Mouse (Mus musculus) neural tube, embryonic 14.5 days (tissue): ENCODE data around the gene Vsig8. TPM values are rescaled to one million over a fixed set of nuclear protein-coding genes. Genes with fewer than 3 reads are reported as not detected.
A peak's percentile ranks its signal among the peaks of the same experiment; 100 is the strongest.

Source experiments
- ATAC-seq: fragments of 200-750 bp; cut with Nextera tagmentation; 2 replicates; pipeline ENCODE4 v1.8.0; 2017; ENCODE audit warnings: low read depth, mild to moderate bottlenecking, moderate TSS enrichment, moderate library complexity
- H3K27ac ChIP-seq: fragments of 300-500 bp; sonication (generic); 2 replicates; pipeline ENCODE4 v1.5.1; 2014; ENCODE audit warnings: low read depth, mild to moderate bottlenecking, control low read depth, low read length, moderate library complexity, mixed read lengths
- H3K27me3 ChIP-seq: fragments of 300-500 bp; sonication (generic); 2 replicates; pipeline ENCODE4 v1.6.1; 2014; ENCODE audit warnings: low read length; ENCODE audit not compliant: control insufficient read depth, insufficient read depth
- H3K36me3 ChIP-seq: fragments of 300-500 bp; sonication (generic); 2 replicates; pipeline ENCODE4 v1.6.1; 2014; ENCODE audit warnings: low read length, mixed read lengths; ENCODE audit not compliant: control insufficient read depth, insufficient read depth
- H3K4me1 ChIP-seq: fragments of 300-500 bp; sonication (generic); 2 replicates; pipeline ENCODE4 v1.6.1; 2014; ENCODE audit warnings: low read length; ENCODE audit not compliant: control insufficient read depth, insufficient read depth
- H3K4me2 ChIP-seq: fragments of 300-500 bp; sonication (generic); 2 replicates; pipeline ENCODE4 v1.6.1; 2014; ENCODE audit warnings: mild to moderate bottlenecking, low read depth, low read length, control low read depth
- H3K4me3 ChIP-seq: fragments of 300-500 bp; sonication (generic); 2 replicates; pipeline ENCODE4 v1.5.1; 2014; ENCODE audit warnings: low read depth, low read length, control low read depth, mixed read lengths
- H3K9ac ChIP-seq: fragments of 300-500 bp; sonication (generic); replicated peaks from 2 replicates; pipeline ENCODE4 v1.6.1; 2014; ENCODE audit warnings: low read depth, mild to moderate bottlenecking, control low read depth, low read length, mixed read lengths
- H3K9me3 ChIP-seq: fragments of 300-500 bp; sonication (generic); 2 replicates; pipeline ENCODE4 v1.6.1; 2016; ENCODE audit warnings: low read length; ENCODE audit not compliant: control insufficient read depth
- WGBS: fragments of 180-500 bp; shearing (Covaris S2); extraction: QIAGEN DNeasy Blood & Tissue Kit; methylation state at CpG from one replicate; pipeline ENCODE4 v1.1.7; 2014; 5-methylcytosine and 5-hydroxymethylcytosine counted together
- polyA plus RNA-seq: library from polyadenylated mRNA; unstranded; fragments of >200 nt; fragmentation: Nextera tagmentation; extraction: Ambion mirVana; gene quantifications from 2 replicates; pipeline ENCODE4 v1.2.1, GENCODE M21; 2014

The Vsig8 gene
- polyA plus RNA-seq, 1 experiment from 2014 or later: 1.5 TPM

DNA sequence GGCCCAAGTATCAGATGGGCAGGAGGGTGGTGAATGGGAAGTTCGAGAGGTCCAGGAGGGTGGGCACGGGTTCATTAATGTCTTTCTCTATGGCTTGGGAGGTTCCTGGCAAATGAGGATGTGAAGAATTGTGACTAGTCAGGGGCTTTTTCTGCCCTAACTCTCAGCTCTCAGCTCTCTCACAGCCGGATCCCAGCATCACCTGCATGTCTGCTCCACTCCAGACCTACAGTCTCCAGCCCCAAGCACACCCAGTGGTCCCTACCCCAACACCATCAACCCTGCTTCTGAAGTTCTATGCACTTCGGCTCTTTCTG, 41.6 kb upstream of the Vsig8 start:
- no peaks in the 10 kb centered on the region; the same call in 1 of the 2 replicates for H3K4me1 ChIP-seq
- no peak overlapping the region for H3K4me3 ChIP-seq
- no peak overlapping the region for H3K9ac ChIP-seq
- H3K27me3 ChIP-seq: no peaks in the 10 kb centered on the region
- H3K27ac ChIP-seq: no peak overlapping the region
- no peaks in the 10 kb centered on the region for H3K36me3 ChIP-seq
- no peaks in the 10 kb centered on the region for H3K9me3 ChIP-seq
- no peak overlapping the region for H3K4me2 ChIP-seq
- no peak for ATAC-seq
- 78% methylated on average over 4 of the region's 4 CpGs for WGBS

DNA sequence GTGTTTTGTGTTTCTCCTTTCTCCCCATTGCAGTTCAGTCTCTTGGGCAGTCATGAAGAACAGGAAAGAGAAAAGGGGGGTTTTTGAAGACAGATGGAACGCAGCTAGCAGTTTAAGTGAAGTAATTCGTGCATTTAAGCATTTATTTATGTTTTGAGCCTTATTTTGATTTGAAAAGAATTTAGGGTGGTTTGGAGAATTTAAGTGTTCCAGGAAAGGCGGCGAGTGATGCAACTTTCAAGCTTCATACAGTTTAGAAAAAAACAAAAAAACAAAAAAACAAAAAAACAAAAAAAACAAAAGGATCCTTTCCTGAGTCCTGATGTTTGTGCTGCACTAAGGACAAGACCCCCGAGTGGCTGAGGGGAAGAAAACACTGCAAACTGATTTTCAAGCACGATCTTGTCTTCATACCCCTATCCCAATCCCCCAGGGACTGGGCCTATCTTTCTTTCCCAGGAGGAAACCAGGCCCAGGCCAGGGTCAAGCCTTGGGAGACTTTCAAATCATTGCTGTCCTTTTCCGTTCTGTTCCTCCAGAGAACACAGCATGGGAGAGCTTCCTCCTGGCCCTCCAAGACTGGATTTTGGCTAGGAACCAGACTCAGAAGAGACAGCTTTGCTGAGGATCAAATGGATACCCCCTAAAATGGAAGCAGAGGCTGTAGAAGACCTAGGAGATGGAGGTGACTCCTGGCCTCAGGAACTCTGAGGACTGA, 41.0 kb upstream of the Vsig8 start:
- H3K4me2 ChIP-seq: no peak overlapping the region
- no peak overlapping the region for H3K4me3 ChIP-seq
- no peaks in the 10 kb centered on the region; the same call in 1 of the 2 replicates for H3K4me1 ChIP-seq
- H3K9me3 ChIP-seq: no peaks in the 10 kb centered on the region
- H3K27ac ChIP-seq: no peak overlapping the region
- no peak overlapping the region for H3K9ac ChIP-seq
- no peaks in the 10 kb centered on the region for H3K36me3 ChIP-seq
- ATAC-seq: no peak
- 81% methylated on average over 7 of the region's 7 CpGs for WGBS
- no peaks in the 10 kb centered on the region for H3K27me3 ChIP-seq

DNA sequence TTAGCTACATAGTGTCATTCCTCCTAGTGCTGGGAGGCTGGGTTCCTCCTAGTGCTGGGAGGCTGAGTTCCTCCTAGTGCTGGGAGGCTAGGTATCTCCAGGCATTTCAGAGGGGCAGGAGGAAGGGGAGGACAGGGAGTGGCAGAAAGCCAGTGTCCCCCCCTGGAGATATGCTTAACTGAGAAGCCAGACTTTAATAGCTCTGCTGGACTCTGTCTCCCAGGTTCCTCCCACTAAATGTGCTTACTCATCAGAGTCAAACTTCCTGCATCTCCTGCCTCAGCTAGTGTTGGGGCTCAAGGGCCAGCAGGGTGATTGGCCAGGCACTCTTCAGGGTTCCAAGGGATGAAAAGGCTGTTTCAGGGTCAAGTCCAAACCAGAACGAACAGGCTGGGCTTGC, 40.3 kb upstream of the Vsig8 start:
- H3K4me1 ChIP-seq: no peaks in the 10 kb centered on the region; the same call in 1 of the 2 replicates
- H3K36me3 ChIP-seq: no peaks in the 10 kb centered on the region
- H3K9ac ChIP-seq: no peak overlapping the region
- H3K4me3 ChIP-seq: no peak overlapping the region
- H3K9me3 ChIP-seq: no peaks in the 10 kb centered on the region
- 53% methylated on average over 1 of the region's 1 CpGs for WGBS
- no peak overlapping the region for H3K27ac ChIP-seq
- ATAC-seq: no peak
- no peak overlapping the region for H3K4me2 ChIP-seq
- H3K27me3 ChIP-seq: no peaks in the 10 kb centered on the region

DNA sequence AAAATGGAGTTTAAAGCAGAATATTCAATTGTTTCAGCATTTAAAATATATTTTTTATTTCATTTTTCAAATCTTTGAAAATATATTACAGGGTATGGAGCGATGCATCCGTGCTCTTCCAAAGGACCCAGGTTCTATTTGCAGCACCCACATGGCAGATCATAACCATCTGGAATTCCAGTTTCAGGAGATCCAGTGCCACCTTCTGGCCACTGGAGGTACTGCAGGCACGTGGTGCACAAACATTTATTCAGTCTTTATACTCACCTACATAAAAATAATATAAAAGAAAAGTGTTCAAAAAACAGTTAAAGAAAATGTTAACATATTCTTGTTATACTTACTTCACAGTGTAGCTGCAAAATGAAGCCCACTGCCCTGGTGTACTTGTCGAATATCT, 37.7 kb upstream of the Vsig8 start:
- Histone ChIP-seq H3K36me3 (no peaks in the 10 kb centered on the region), H3K4me2 (no peak overlapping the region), H3K9me3 (no peaks in the 10 kb centered on the region), H3K27me3 (no peaks in the 10 kb centered on the region), H3K4me1 (no peaks in the 10 kb centered on the region; the same call in 1 of the 2 replicates), H3K9ac (no peak overlapping the region), H3K27ac (no peak overlapping the region), H3K4me3 (no peak overlapping the region)
- no peak for ATAC-seq
- 82% methylated on average over 4 of the region's 4 CpGs for WGBS

DNA sequence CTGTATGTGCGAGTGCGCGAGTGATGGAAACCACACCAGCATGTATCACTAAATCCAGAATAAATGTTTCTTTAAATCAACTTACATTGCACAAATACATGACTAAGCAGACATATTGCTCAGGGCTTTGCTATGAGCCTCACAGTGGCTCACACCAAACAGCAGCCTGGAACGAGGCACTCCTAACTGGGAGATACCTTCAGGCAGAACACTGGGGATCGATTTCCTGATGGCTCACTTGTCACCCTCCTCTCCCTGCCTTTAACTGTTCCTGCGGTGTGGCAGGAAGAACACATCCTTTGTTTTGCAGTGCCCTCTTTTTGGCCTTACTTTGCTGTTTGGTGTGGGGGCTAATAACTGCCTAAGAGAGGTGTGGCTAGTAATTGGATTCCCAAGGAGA, 36.1 kb upstream of the Vsig8 start:
- ATAC-seq: no peak
- Histone ChIP-seq H3K9ac (no peak overlapping the region), H3K9me3 (no peaks in the 10 kb centered on the region), H3K4me3 (no peak overlapping the region), H3K27ac (no peak overlapping the region), H3K4me2 (no peak overlapping the region), H3K4me1 (no peaks in the 10 kb centered on the region), H3K36me3 (no peaks in the 10 kb centered on the region), H3K27me3 (no peaks in the 10 kb centered on the region)
- WGBS: 64% methylated on average over 6 of the region's 6 CpGs

DNA sequence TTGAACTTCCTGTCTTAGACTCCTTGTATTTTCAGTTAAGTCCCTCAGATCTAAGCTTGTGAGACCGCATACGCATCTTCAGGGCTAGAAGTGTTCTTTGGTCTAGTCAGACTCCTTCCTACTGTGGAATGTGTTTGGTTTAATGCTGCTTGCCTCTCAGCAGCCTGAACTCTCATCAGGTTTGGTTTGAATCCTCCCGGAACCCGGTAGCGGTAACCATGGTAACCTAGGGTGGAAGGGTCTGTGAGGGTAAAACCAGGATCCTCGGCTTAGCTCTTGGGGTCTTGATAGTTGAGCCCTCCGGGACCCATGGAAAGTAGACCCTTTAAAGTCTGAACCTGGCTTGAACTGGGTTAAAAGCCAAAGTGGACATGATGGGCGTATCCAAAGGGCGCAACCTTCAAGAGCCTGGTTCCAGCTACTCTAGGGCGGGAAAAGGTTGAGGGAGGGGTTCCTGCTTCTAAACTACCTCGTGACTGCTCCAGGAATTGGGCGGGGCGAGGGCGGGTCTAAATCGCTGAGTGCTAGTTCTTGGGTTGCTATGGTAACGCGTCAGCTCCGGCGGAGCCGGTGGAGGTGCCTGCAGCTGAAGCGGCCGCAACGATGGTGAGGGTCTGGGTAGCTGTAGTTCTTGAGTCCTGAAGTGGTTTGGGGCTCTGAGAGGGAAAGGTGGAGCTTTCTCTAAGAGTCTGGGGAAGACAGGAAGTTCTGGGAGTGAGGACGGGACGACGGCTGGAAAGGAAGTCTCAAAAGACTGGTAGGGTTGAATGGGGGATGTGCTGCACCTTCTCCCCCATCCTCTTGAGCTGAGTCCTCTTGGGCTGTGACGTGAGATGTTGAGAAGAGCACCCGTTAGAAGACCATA, 34.9 kb upstream of the Vsig8 start, which contains the start of gene Cfap45:
Gene Cfap45 (plus strand): TSS at position 226 of the 865 bp plus-strand sequence.
- no peaks in the 10 kb centered on the region for H3K36me3 ChIP-seq
- H3K4me1 ChIP-seq: 0 out of 2 replicates have a peak, but pooled peaks cover 4% of the 10 kb centered on the region
- peak within 1 kb of the TSS; percentile 59 for H3K4me2 ChIP-seq
- WGBS: 4% methylated on average over 28 of the region's 28 CpGs
- H3K9ac ChIP-seq: no peak within 1 kb of the TSS
- no peak within 1 kb of the TSS for H3K27ac ChIP-seq
- no peaks in the 10 kb centered on the region for H3K9me3 ChIP-seq
- H3K4me3 ChIP-seq: peak within 1 kb of the TSS; percentile 23
- no peaks in the 10 kb centered on the region for H3K27me3 ChIP-seq
- peak; percentile 91 for ATAC-seq

DNA sequence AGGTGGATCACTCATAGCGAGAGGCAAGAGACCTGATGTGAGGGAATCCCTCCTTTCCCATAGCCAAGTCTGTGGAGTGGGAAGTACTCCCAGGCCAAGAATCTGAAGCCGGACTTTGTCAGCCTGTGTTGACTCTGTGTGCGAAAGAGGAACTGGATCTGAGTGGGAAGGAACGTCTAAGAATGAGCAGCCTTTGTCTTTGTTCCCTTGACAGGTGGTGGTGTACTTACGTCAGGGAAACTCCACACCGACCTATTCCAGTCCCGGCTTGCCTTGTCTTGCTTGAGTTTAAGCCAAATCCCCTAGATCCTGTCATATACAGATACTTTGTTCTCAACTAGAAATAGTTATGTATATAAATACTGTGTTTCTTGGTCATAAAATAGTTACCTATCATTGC, 33.2 kb upstream of the Vsig8 start:
- Histone ChIP-seq H3K4me1 (0 out of 2 replicates have a peak, but pooled peaks cover 4% of the 10 kb centered on the region), H3K4me2 (no peak overlapping the region), H3K27ac (no peak overlapping the region), H3K9ac (no peak overlapping the region), H3K36me3 (no peaks in the 10 kb centered on the region), H3K27me3 (no peaks in the 10 kb centered on the region), H3K4me3 (no peak overlapping the region), H3K9me3 (no peaks in the 10 kb centered on the region)
- ATAC-seq: no peak
- 66% methylated on average over 7 of the region's 7 CpGs for WGBS

DNA sequence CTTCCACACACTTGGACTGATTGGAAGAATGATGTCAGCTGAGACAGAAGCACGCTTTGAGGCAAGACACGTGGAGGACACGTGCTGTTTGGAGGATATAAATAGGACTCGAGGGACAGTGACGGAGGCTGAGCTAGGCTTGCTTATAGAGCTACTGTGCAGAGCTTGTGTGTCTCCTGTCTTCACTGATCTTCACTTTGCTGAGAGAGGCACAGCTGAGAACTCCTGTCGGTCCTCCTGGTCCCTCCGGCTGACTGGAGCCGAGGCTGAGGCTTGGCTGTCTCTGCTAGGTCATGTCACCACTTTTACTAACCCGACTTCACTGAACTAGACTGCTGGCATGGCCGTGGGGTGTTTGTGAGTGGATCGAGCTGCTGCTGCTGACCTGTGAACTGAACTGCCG, 32.0 kb upstream of the Vsig8 start:
- ATAC-seq: no peak
- H3K4me1 ChIP-seq: 0 out of 2 replicates have a peak, but pooled peaks cover 4% of the 10 kb centered on the region

More for the DNA sequence above, 32.0 kb upstream of the Vsig8 start:
- no peaks in the 10 kb centered on the region for H3K36me3 ChIP-seq
- no peaks in the 10 kb centered on the region for H3K9me3 ChIP-seq
- WGBS: 63% methylated on average over 12 of the region's 12 CpGs
- no peak overlapping the region for H3K27ac ChIP-seq
- no peak overlapping the region for H3K4me2 ChIP-seq
- H3K27me3 ChIP-seq: no peaks in the 10 kb centered on the region
- no peak overlapping the region for H3K9ac ChIP-seq
- no peak overlapping the region for H3K4me3 ChIP-seq
